11 mouse cellular contexts compared by ENCODE assay signal in the genomic region with DNA sequence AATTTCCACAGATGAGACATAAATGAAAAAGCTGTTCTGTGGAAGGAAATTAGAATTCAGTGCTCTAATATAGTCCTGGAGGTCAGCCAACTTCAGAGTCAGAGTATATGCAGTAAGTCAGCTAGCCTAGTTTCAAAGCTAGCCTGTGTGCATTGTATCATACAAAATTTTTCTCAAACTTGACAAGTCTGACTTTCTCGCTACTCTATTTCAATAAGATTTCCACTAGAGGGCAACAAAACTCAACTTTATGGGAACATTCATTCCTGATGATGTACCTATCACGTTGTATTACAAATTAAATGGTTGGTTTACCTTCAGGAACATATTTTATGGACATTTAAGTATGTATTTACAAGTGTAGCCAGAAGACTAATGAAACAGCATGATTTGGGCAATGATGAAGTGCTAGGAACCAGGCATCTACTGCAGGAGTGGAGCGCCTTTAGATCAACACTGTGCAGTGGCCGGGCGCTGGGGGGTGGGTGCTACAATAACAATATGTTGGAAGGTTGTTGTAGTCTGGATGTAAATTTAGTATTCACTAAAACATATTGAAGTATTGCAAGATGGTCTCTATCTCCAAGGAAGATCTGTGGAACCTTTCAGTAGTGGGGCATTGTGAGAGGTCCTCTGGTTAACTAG. TPM values are rescaled to one million over a fixed set of nuclear protein-coding genes. Genes with fewer than 3 reads are reported as not detected.
A peak's percentile ranks its signal among the peaks of the same experiment; 100 is the strongest.
DNase-seq lines count a peak whose midpoint lies in the region; ATAC-seq and TF ChIP-seq lines count a peak whose summit lies in the region.
"Had no signal": no experiment of that assay in that cellular context is flagged by ENCODE, and none has a peak within 500 bp of the region (broad histone marks: within the 10 kb centered on the region; RNA-seq: fewer than 3 reads in every experiment).

No protein-coding gene starts in this region.

- no peaks in the 10 kb centered on the region for H3K27me3 ChIP-seq in midbrain, embryonic 13.5 days
- no peaks in the 10 kb centered on the region for H3K27me3 ChIP-seq in heart, embryonic 11.5 days (ENCODE audit: control insufficient read depth, insufficient read depth, low read length)
- H3K27me3 ChIP-seq: liver, embryonic 13.5 days had no signal

- no peaks in the 10 kb centered on the region for H3K36me3 ChIP-seq in midbrain, embryonic 13.5 days
- H3K36me3 ChIP-seq in heart, embryonic 11.5 days (ENCODE audit: control insufficient read depth, insufficient read depth, low read length), result no peaks in the 10 kb centered on the region
- H3K36me3 ChIP-seq: liver, embryonic 13.5 days had no signal

- no peaks in the 10 kb centered on the region for H3K9me3 ChIP-seq in midbrain, embryonic 13.5 days
- H3K9me3 ChIP-seq in heart, embryonic 11.5 days (replicated peaks; ENCODE audit: control insufficient read depth, low read length), result no peaks in the 10 kb centered on the region
- H3K9me3 ChIP-seq: liver, embryonic 13.5 days had no signal

- H3K4me3 ChIP-seq in midbrain, embryonic 13.5 days (replicated peaks), result no peak overlapping the region
- H3K4me3 ChIP-seq in heart, embryonic 11.5 days (ENCODE audit: low read depth, low read length), result no peak overlapping the region
- H3K4me3 ChIP-seq: liver, embryonic 13.5 days had no signal

- WGBS in midbrain, embryonic 13.5 days, result 69% methylated on average over 5 of the region's 5 CpGs
- 61% methylated on average over 5 of the region's 5 CpGs for WGBS in heart, embryonic 11.5 days (ENCODE audit: insufficient replicate concordance)

- H3K27ac ChIP-seq in midbrain, embryonic 13.5 days, result no peak overlapping the region
- H3K27ac ChIP-seq in heart, embryonic 11.5 days (ENCODE audit: low read depth, low read length), result no peak overlapping the region
- H3K27ac ChIP-seq: liver, embryonic 13.5 days had no signal

- ATAC-seq in midbrain, embryonic 13.5 days, result 0 out of 2 replicates have a peak, but pooled peaks have one; percentile 55
- ATAC-seq in heart, embryonic 11.5 days (replicated peaks; ENCODE audit: insufficient number of reproducible peaks, low FRiP score, low TSS enrichment), result no peak

- H3K9ac ChIP-seq in midbrain, embryonic 13.5 days (replicated peaks), result no peak overlapping the region
- no peak overlapping the region for H3K9ac ChIP-seq in heart, embryonic 11.5 days (ENCODE audit: low read depth, low read length)
- H3K9ac ChIP-seq: liver, embryonic 13.5 days had no signal

- peak; percentile 3 for DNase-seq in layer of hippocampus, adult 9-10 months (ENCODE audit: low spot score)
- no peak for DNase-seq in layer of hippocampus, postnatal 10 days (ENCODE audit: low spot score in 2 of 2)
- DNase-seq in MN1 (ENCODE audit: low spot score), result peak; percentile 29
- DNase-seq in brain, embryonic 14.5 days (ENCODE audit: low read depth), result peak; percentile 66
- DNase-seq in right cerebral cortex, postnatal 10 days (ENCODE audit: low spot score in 2 of 2), result no peak
- DNase-seq: kidney, postnatal 25 days; liver, embryonic 13.5 days had no signal

- H3K4me1 ChIP-seq in midbrain, embryonic 13.5 days (replicated peaks), result no peaks in the 10 kb centered on the region
- H3K4me1 ChIP-seq in heart, embryonic 11.5 days (ENCODE audit: control insufficient read depth, insufficient read depth, low read length), result no peaks in the 10 kb centered on the region
- H3K4me1 ChIP-seq: liver, embryonic 13.5 days had no signal

- no peak for TF ChIP-seq POLR2A in brain, embryonic 14.5 days (IDR thresholded peaks at IDR 0.05; ENCODE audit: borderline replicate concordance, extremely low read depth, insufficient read depth, insufficient read length, poor library complexity, severe bottlenecking)

- no peak for TF ChIP-seq CTCF in brain, embryonic 14.5 days (IDR thresholded peaks at IDR 0.05; ENCODE audit: borderline replicate concordance, extremely low read depth, insufficient read depth, insufficient read length)

- H3K4me2 ChIP-seq in midbrain, embryonic 13.5 days (replicated peaks), result no peak overlapping the region
- H3K4me2 ChIP-seq in heart, embryonic 11.5 days, result no peak overlapping the region
- H3K4me2 ChIP-seq: liver, embryonic 13.5 days had no signal

RNA-seq across cellular contexts. Expression of gene Asz1, which starts 21.6 kb away (rescaled TPM):
- total RNA-seq in layer of hippocampus, postnatal 10 days (2021), result not detected
- not detected in 2 replicates for polyA plus RNA-seq in brain, embryonic 14.5 days (2012; rRNA removed)
- not detected in 2 replicates for polyA plus RNA-seq in midbrain, embryonic 13.5 days (2015; fragmentation: Nextera tagmentation; extraction: Ambion mirVana)
- 0.20 TPM in 1 of 2 replicates, not detected in the other for polyA plus RNA-seq in heart, embryonic 11.5 days (2014; fragmentation: Nextera tagmentation; extraction: Ambion mirVana)
- polyA plus RNA-seq: gonadal fat pad, adult 2 months; liver, embryonic 13.5 days; spleen, adult 2 months had no signal

RNA-seq across cellular contexts. Expression of gene Wnt2, which starts 56.9 kb away (rescaled TPM):
- 1 to 10 TPM; 5.0 to 6.3 TPM for total RNA-seq in layer of hippocampus, postnatal 10 days (2021)
- 0.24 and 0.41 TPM in 2 replicates for polyA plus RNA-seq in brain, embryonic 14.5 days (2012; rRNA removed)
- 0.13 TPM in 1 of 2 replicates, not detected in the other for polyA plus RNA-seq in midbrain, embryonic 13.5 days (2015; fragmentation: Nextera tagmentation; extraction: Ambion mirVana)
- 12.6 and 15.6 TPM in 2 replicates for polyA plus RNA-seq in heart, embryonic 11.5 days (2014; fragmentation: Nextera tagmentation; extraction: Ambion mirVana)

Comparison
In these comparisons a context has a peak if more than half of its experiments do, and no peak if none do; other contexts are left out.
1. DNase-seq: peak in layer of hippocampus, adult 9-10 months (single experiment), MN1 (single experiment) and brain, embryonic 14.5 days (single experiment); none in layer of hippocampus, postnatal 10 days (0 of 2) and right cerebral cortex, postnatal 10 days (0 of 2).